Mouse (Mus musculus): Measurements from ENCODE around the gene Ypel4. TPM values are rescaled to one million over a fixed set of nuclear protein-coding genes. Genes with fewer than 3 reads are reported as not detected.
"Not testable (repeated sequence)": the region's sequence is repeated elsewhere in the genome, so short reads cannot be mapped to it uniquely, and the experiment has no call there.

The Ypel4 gene
- polyA plus RNA-seq, 1 experiment from 2014 or later: 4.1 TPM

DNA sequence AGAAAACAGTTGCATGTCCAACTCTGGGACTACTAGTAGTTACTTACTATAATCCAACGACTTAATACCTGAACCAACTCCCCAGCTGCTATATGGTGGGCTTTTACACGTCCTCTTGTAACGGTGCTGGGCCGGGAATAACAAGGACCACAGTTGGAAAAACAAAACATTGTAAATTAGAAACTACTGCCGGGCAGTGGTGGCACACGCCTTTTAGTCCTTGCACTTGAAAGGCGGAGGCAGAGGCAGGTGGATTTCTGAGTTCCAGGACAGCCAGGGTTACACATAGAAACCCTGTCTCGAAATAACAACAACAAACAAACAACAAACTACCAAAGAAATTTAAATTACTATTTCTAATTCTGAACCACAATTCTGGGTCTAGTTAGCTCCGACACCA is 7.1 kb upstream of the Ypel4 start:
- TF ChIP-seq CTCF (IDR thresholded peaks at IDR 0.05; ENCODE audit: low read depth): no peak

DNA sequence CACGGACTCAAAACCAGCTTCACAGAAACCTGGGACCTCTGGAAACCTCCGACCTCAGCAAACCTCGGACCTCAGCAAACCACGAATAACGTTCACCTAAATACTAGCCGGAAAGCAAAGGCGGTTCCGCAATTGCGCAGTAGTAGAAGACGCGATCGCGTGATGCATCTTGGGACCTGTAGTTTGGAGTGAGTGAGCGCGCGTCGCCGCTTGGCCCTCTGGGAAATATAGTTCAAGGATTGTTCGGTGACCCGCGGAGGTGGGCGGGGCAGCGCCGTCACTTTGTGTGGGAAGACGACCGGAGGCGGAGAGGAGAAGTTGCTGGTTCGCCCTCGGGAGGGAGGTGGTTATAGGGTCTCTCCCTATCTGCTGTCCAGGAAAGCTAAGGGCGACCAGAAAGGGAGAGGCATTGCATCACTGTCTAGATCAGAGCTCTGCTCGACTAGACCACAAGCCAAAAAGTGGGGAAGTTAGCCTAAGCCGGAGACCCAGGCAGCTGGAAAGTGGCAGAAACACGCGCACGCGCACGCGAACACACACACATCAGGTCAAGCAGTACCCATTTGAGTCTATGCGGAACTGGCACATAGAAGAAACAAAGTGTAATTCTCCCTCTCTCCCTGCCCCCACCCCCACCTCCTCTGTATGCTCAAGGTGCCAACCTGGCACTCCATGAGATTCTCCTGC is 6.5 kb upstream of the Ypel4 start, which contains the start of gene Clp1:
Clp1 (minus strand) TSS at position 179 of the 687 bp plus-strand sequence.
- H3K9me3 ChIP-seq (replicated peaks; ENCODE audit: low read length): no peaks in the 10 kb centered on the region
- H3K9ac ChIP-seq (ENCODE audit: low read depth, low read length): peak within 1 kb of the TSS; percentile 66
- ATAC-seq (replicated peaks; ENCODE audit: low FRiP score, low read depth) (peak; percentile 97), DNase-seq (ENCODE audit: low spot score) (peak; percentile 99)
- H3K27me3 ChIP-seq (ENCODE audit: insufficient read depth, low read length): no peaks in the 10 kb centered on the region
- H3K4me2 ChIP-seq (ENCODE audit: low read length): peak within 1 kb of the TSS; percentile 85
- H3K4me3 ChIP-seq (replicated peaks; ENCODE audit: low read depth, low read length): peak within 1 kb of the TSS; percentile 62
- no peak for TF ChIP-seq CTCF (IDR thresholded peaks at IDR 0.05; ENCODE audit: low read depth)
- peaks cover 13% of the 10 kb centered on the region for H3K36me3 ChIP-seq (ENCODE audit: insufficient read depth, low read length)
- WGBS: under 1% methylated on average over 39 of the region's 39 CpGs
- H3K27ac ChIP-seq: peak within 1 kb of the TSS; percentile 87
- peaks cover 7% of the 10 kb centered on the region; the same call in 1 of the 2 replicates for H3K4me1 ChIP-seq (replicated peaks; ENCODE audit: insufficient read depth, low read length)

More for the DNA sequence above, 7.1 kb upstream of the Ypel4 start:
- peaks cover 7% of the 10 kb centered on the region; the same call in 1 of the 2 replicates for H3K4me1 ChIP-seq (replicated peaks; ENCODE audit: insufficient read depth, low read length)
- WGBS: 4% methylated on average over 9 of the region's 9 CpGs
- peak overlapping the region; percentile 62 for H3K4me3 ChIP-seq (replicated peaks; ENCODE audit: low read depth, low read length)
- H3K36me3 ChIP-seq (ENCODE audit: insufficient read depth, low read length): peaks cover 16% of the 10 kb centered on the region
- no peaks in the 10 kb centered on the region for H3K27me3 ChIP-seq (ENCODE audit: insufficient read depth, low read length)
- peak overlapping the region; percentile 87 for H3K27ac ChIP-seq
- no peak for ATAC-seq (replicated peaks; ENCODE audit: low FRiP score, low read depth)
- peak overlapping the region; percentile 85 for H3K4me2 ChIP-seq (ENCODE audit: low read length)
- peak overlapping the region; percentile 66 for H3K9ac ChIP-seq (ENCODE audit: low read depth, low read length)
- no peak for DNase-seq (ENCODE audit: low spot score)
- H3K9me3 ChIP-seq (replicated peaks; ENCODE audit: low read length): no peaks in the 10 kb centered on the region

DNA sequence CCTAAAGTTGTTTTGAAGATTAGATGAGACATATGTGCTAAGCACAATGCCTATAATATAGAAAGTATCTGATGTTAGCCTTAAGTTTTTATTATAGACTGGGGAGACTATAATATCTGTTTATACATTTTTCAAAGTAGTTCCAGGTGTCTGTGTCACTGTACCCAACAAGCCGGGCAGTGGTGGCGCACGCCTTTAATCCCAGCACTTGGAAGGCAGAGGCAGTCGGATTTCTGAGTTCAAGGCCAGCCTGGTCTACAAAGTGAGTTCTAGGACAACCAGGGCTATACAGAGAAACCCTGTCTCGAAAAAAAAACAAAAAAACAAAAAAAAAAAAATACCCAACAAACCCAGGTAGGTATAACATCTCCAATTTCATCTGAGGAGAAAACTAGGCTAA is 5.7 kb upstream of the Ypel4 start:
- H3K27ac ChIP-seq: not testable (repeated sequence)

DNA sequence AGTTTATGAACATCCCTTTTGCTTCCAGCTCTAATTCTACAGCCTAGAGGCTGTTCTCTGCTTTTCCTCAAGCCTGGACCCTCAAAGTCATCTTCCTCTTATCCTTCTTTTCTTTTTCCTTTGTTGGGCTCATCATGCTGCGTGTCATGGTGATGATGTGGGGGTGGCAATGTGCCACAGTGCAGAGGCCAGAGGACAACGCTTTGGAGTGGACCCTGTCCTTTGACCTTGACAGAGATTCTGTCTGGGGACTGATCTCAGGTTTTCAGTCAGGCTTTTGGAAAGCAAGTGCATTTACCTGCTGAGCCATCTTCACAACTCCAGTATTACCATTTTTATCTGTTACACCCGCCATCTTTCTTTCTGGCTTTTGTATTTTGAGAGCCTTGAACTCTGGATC is 2.7 kb upstream of the Ypel4 start:
- Histone ChIP-seq H3K36me3 (ENCODE audit: insufficient read depth, low read length) (no peaks in the 10 kb centered on the region), H3K9ac (ENCODE audit: low read depth, low read length) (no peak overlapping the region), H3K27me3 (ENCODE audit: insufficient read depth, low read length) (no peaks in the 10 kb centered on the region), H3K27ac (no peak overlapping the region), H3K4me3 (replicated peaks; ENCODE audit: low read depth, low read length) (no peak overlapping the region), H3K4me1 (replicated peaks; ENCODE audit: insufficient read depth, low read length) (peaks cover 19% of the 10 kb centered on the region), H3K9me3 (replicated peaks; ENCODE audit: low read length) (no peaks in the 10 kb centered on the region), H3K4me2 (ENCODE audit: low read length) (no peak overlapping the region)
- no peak for DNase-seq (ENCODE audit: low spot score)
- TF ChIP-seq CTCF (IDR thresholded peaks at IDR 0.05; ENCODE audit: low read depth): no peak
- no peak for ATAC-seq (replicated peaks; ENCODE audit: low FRiP score, low read depth)
- WGBS: 77% methylated on average over 3 of the region's 3 CpGs

More for the DNA sequence above, 5.7 kb upstream of the Ypel4 start:
- not testable (repeated sequence) for H3K4me2 ChIP-seq (ENCODE audit: low read length); H3K27me3 ChIP-seq (ENCODE audit: insufficient read depth, low read length); ATAC-seq (replicated peaks; ENCODE audit: low FRiP score, low read depth); H3K4me3 ChIP-seq (replicated peaks; ENCODE audit: low read depth, low read length); H3K9me3 ChIP-seq (replicated peaks; ENCODE audit: low read length); H3K9ac ChIP-seq (ENCODE audit: low read depth, low read length); H3K4me1 ChIP-seq (replicated peaks; ENCODE audit: insufficient read depth, low read length); DNase-seq (ENCODE audit: low spot score)
- 92% methylated on average over 5 of the region's 5 CpGs for WGBS
- peaks cover 10% of the 10 kb centered on the region for H3K36me3 ChIP-seq (ENCODE audit: insufficient read depth, low read length)

DNA sequence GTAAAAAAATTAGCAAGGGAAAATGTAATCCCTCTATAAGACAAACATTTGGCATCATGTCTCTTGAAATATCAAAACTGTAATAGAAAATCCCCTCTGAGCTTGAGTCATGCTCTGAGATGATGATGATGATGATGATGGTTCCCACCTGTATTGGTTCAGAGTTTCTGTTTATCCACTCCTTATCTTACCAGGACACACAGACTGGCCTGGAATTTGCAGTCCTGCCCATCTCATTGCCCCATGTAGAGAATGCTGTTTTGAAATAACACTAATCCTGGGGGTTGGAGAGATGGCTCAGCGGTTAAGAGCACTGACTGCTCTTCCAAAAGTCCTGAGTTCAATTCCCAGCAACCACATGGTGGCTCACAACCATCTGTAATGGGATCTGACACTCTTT is 1.5 kb upstream of the Ypel4 start:
- H3K9ac ChIP-seq (ENCODE audit: low read depth, low read length): no peak overlapping the region
- no peak for TF ChIP-seq CTCF (IDR thresholded peaks at IDR 0.05; ENCODE audit: low read depth)
- no peak overlapping the region for H3K4me2 ChIP-seq (ENCODE audit: low read length)
- no peak overlapping the region for H3K4me3 ChIP-seq (replicated peaks; ENCODE audit: low read depth, low read length)
- WGBS: 71% methylated on average over 1 of the region's 1 CpGs
- no peaks in the 10 kb centered on the region for H3K27me3 ChIP-seq (ENCODE audit: insufficient read depth, low read length)
- ATAC-seq (replicated peaks; ENCODE audit: low FRiP score, low read depth) (no peak), DNase-seq (ENCODE audit: low spot score) (no peak)
- H3K27ac ChIP-seq: no peak overlapping the region
- H3K9me3 ChIP-seq (replicated peaks; ENCODE audit: low read length): no peaks in the 10 kb centered on the region
- no peaks in the 10 kb centered on the region for H3K36me3 ChIP-seq (ENCODE audit: insufficient read depth, low read length)
- H3K4me1 ChIP-seq (replicated peaks; ENCODE audit: insufficient read depth, low read length): peaks cover 26% of the 10 kb centered on the region

DNA sequence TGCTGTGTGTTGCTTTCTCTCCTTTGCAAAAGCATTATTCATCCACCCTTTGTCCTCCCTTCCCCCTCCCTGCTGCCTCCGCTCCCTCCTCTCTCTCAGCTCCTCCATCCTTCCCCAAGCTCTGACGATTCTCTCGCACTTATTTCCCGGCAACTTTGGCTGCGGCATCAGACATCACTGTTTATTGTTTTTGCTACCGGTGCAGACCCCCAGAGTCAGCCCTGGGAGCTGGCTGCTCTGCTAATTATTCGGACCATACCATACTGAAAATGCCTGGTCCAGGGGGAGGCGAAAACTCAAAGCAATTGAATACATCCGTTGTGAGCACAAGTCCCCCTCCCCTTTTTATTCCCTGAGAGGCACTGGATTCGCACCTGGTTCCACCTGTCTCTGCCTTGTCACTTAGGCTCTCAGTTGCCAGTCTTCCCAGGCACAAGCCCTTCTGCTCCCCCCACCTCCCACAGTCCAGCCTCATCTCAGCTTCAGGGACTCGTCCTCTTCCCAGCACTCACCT is 550 bp downstream of the Ypel4 start:
- H3K4me3 ChIP-seq (replicated peaks; ENCODE audit: low read depth, low read length): peak overlapping the region; percentile 38
- no peak for TF ChIP-seq CTCF (IDR thresholded peaks at IDR 0.05; ENCODE audit: low read depth)
- H3K4me1 ChIP-seq (replicated peaks; ENCODE audit: insufficient read depth, low read length): peaks cover 39% of the 10 kb centered on the region
- peak overlapping the region; percentile 58 for H3K4me2 ChIP-seq (ENCODE audit: low read length)
- H3K27me3 ChIP-seq (ENCODE audit: insufficient read depth, low read length): no peaks in the 10 kb centered on the region
- H3K27ac ChIP-seq: no peak overlapping the region
- H3K9ac ChIP-seq (ENCODE audit: low read depth, low read length): peak overlapping the region; percentile 51
- H3K36me3 ChIP-seq (ENCODE audit: insufficient read depth, low read length): no peaks in the 10 kb centered on the region
- H3K9me3 ChIP-seq (replicated peaks; ENCODE audit: low read length): no peaks in the 10 kb centered on the region
- WGBS: under 1% methylated on average over 11 of the region's 11 CpGs
- DNase-seq (ENCODE audit: low spot score) (peak; percentile 41), ATAC-seq (replicated peaks; ENCODE audit: low FRiP score, low read depth) (no peak)

All from kidney, postnatal 0 days (tissue).